Mouse (Mus musculus): ENCODE data around the gene Cntn4. TPM values are rescaled to one million over a fixed set of nuclear protein-coding genes. Genes with fewer than 3 reads are reported as not detected.

Cntn4 gene
- polyA plus RNA-seq, 1 experiment from 2014 or later = 1.5 TPM

GRCm38 (mm10) chr6:105788462-105788861, 111.0 kb downstream of the Cntn4 start:
- 91% methylated on average over 2 of the region's 2 CpGs for whole genome bisulfite sequencing
- no peak overlapping the region for H3K4me3 ChIP-seq (replicated peaks)
- no peaks in the 10 kb centered on the region for H3K4me1 ChIP-seq (replicated peaks)
- no peaks in the 10 kb centered on the region for H3K27me3 ChIP-seq
- H3K36me3 ChIP-seq = no peaks in the 10 kb centered on the region
- ATAC-seq (ENCODE audit: insufficient number of reproducible peaks, insufficient read depth, low FRiP score, low TSS enrichment, low read depth) = no peak
- H3K9me3 ChIP-seq = no peaks in the 10 kb centered on the region
- H3K27ac ChIP-seq = no peak overlapping the region
- no peak overlapping the region for H3K4me2 ChIP-seq
- H3K9ac ChIP-seq (replicated peaks) = no peak overlapping the region

- Histone ChIP-seq H3K27ac (no peak overlapping the region), H3K9me3 (no peaks in the 10 kb centered on the region), H3K27me3 (no peaks in the 10 kb centered on the region), H3K4me1 (replicated peaks) (no peaks in the 10 kb centered on the region), H3K9ac (replicated peaks) (no peak overlapping the region), H3K4me3 (replicated peaks) (no peak overlapping the region), H3K4me2 (no peak overlapping the region), H3K36me3 (no peaks in the 10 kb centered on the region)
- no peak for ATAC-seq (ENCODE audit: insufficient number of reproducible peaks, insufficient read depth, low FRiP score, low TSS enrichment, low read depth)
Observed at GRCm38 (mm10) chr6:105835099-105835498, 157.6 kb downstream of the Cntn4 start.

GRCm38 (mm10) chr6:105847296-105847695, 169.8 kb downstream of the Cntn4 start:
- Histone ChIP-seq H3K4me3 (replicated peaks) (no peak overlapping the region), H3K27me3 (no peaks in the 10 kb centered on the region), H3K4me2 (no peak overlapping the region), H3K36me3 (no peaks in the 10 kb centered on the region), H3K4me1 (replicated peaks) (no peaks in the 10 kb centered on the region), H3K9me3 (no peaks in the 10 kb centered on the region), H3K27ac (no peak overlapping the region), H3K9ac (replicated peaks) (no peak overlapping the region)
- 65% methylated on average over 1 of the region's 1 CpGs for WGBS
- no peak for ATAC-seq (ENCODE audit: insufficient number of reproducible peaks, insufficient read depth, low FRiP score, low TSS enrichment, low read depth)

GRCm38 (mm10) chr6:105892838-105893237, 215.4 kb downstream of the Cntn4 start:
- H3K36me3 ChIP-seq = no peaks in the 10 kb centered on the region
- H3K9me3 ChIP-seq = no peaks in the 10 kb centered on the region
- H3K4me3 ChIP-seq (replicated peaks) = no peak overlapping the region
- WGBS = 42% methylated on average over 4 of the region's 4 CpGs
- H3K4me2 ChIP-seq = no peak overlapping the region
- no peak overlapping the region for H3K27ac ChIP-seq
- no peak overlapping the region for H3K9ac ChIP-seq (replicated peaks)
- no peak for ATAC-seq (ENCODE audit: insufficient number of reproducible peaks, insufficient read depth, low FRiP score, low TSS enrichment, low read depth)
- no peaks in the 10 kb centered on the region for H3K4me1 ChIP-seq (replicated peaks)
- no peaks in the 10 kb centered on the region for H3K27me3 ChIP-seq

- Histone ChIP-seq H3K27ac (no peak overlapping the region), H3K9ac (replicated peaks) (no peak overlapping the region), H3K4me1 (replicated peaks) (no peaks in the 10 kb centered on the region), H3K9me3 (no peaks in the 10 kb centered on the region), H3K27me3 (no peaks in the 10 kb centered on the region), H3K36me3 (no peaks in the 10 kb centered on the region), H3K4me2 (no peak overlapping the region), H3K4me3 (replicated peaks) (no peak overlapping the region)
- WGBS = 91% methylated on average over 1 of the region's 1 CpGs
- no peak for ATAC-seq (ENCODE audit: insufficient number of reproducible peaks, insufficient read depth, low FRiP score, low TSS enrichment, low read depth)
Observed at GRCm38 (mm10) chr6:105938485-105938884, 261.0 kb downstream of the Cntn4 start.

- Histone ChIP-seq H3K9me3 (no peaks in the 10 kb centered on the region), H3K9ac (replicated peaks) (no peak overlapping the region), H3K4me2 (no peak overlapping the region), H3K36me3 (no peaks in the 10 kb centered on the region), H3K4me1 (replicated peaks) (no peaks in the 10 kb centered on the region), H3K27me3 (no peaks in the 10 kb centered on the region), H3K4me3 (replicated peaks) (no peak overlapping the region), H3K27ac (no peak overlapping the region)
- 77% methylated on average over 2 of the region's 2 CpGs for WGBS
- ATAC-seq (ENCODE audit: insufficient number of reproducible peaks, insufficient read depth, low FRiP score, low TSS enrichment, low read depth) = no peak
Observed at GRCm38 (mm10) chr6:105939303-105939702, 261.8 kb downstream of the Cntn4 start.

GRCm38 (mm10) chr6:105940591-105940990, 263.1 kb downstream of the Cntn4 start:
- H3K27ac ChIP-seq = no peak overlapping the region
- no peaks in the 10 kb centered on the region for H3K9me3 ChIP-seq
- no peaks in the 10 kb centered on the region for H3K36me3 ChIP-seq
- no peak overlapping the region for H3K4me3 ChIP-seq (replicated peaks)
- no peaks in the 10 kb centered on the region for H3K4me1 ChIP-seq (replicated peaks)
- no peak overlapping the region for H3K4me2 ChIP-seq
- H3K27me3 ChIP-seq = no peaks in the 10 kb centered on the region
- no peak for ATAC-seq (ENCODE audit: insufficient number of reproducible peaks, insufficient read depth, low FRiP score, low TSS enrichment, low read depth)
- H3K9ac ChIP-seq (replicated peaks) = no peak overlapping the region

- Histone ChIP-seq H3K36me3 (no peaks in the 10 kb centered on the region), H3K4me1 (replicated peaks) (no peaks in the 10 kb centered on the region), H3K9me3 (no peaks in the 10 kb centered on the region), H3K27me3 (no peaks in the 10 kb centered on the region), H3K4me3 (replicated peaks) (no peak overlapping the region), H3K4me2 (no peak overlapping the region), H3K9ac (replicated peaks) (no peak overlapping the region), H3K27ac (no peak overlapping the region)
- WGBS = 69% methylated on average over 1 of the region's 1 CpGs
- no peak for ATAC-seq (ENCODE audit: insufficient number of reproducible peaks, insufficient read depth, low FRiP score, low TSS enrichment, low read depth)
Observed at GRCm38 (mm10) chr6:105991492-105991891, 314.0 kb downstream of the Cntn4 start.

GRCm38 (mm10) chr6:106013018-106013417, 335.6 kb downstream of the Cntn4 start:
- Histone ChIP-seq H3K9me3 (no peaks in the 10 kb centered on the region), H3K36me3 (no peaks in the 10 kb centered on the region), H3K27ac (no peak overlapping the region), H3K4me3 (replicated peaks) (no peak overlapping the region), H3K9ac (replicated peaks) (no peak overlapping the region), H3K27me3 (no peaks in the 10 kb centered on the region), H3K4me2 (no peak overlapping the region), H3K4me1 (replicated peaks) (no peaks in the 10 kb centered on the region)
- ATAC-seq (ENCODE audit: insufficient number of reproducible peaks, insufficient read depth, low FRiP score, low TSS enrichment, low read depth) = no peak
- 79% methylated on average over 5 of the region's 5 CpGs for WGBS

GRCm38 (mm10) chr6:106015126-106015525, 337.7 kb downstream of the Cntn4 start:
- no peak for ATAC-seq (ENCODE audit: insufficient number of reproducible peaks, insufficient read depth, low FRiP score, low TSS enrichment, low read depth)
- Histone ChIP-seq H3K27ac (no peak overlapping the region), H3K4me2 (no peak overlapping the region), H3K4me3 (replicated peaks) (no peak overlapping the region), H3K9me3 (no peaks in the 10 kb centered on the region), H3K4me1 (replicated peaks) (no peaks in the 10 kb centered on the region), H3K36me3 (no peaks in the 10 kb centered on the region), H3K9ac (replicated peaks) (no peak overlapping the region), H3K27me3 (no peaks in the 10 kb centered on the region)
- WGBS = 90% methylated on average over 1 of the region's 1 CpGs

GRCm38 (mm10) chr6:106048878-106049277, 371.4 kb downstream of the Cntn4 start:
- H3K27me3 ChIP-seq = no peaks in the 10 kb centered on the region
- H3K27ac ChIP-seq = no peak overlapping the region
- H3K4me2 ChIP-seq = no peak overlapping the region
- no peak overlapping the region for H3K4me3 ChIP-seq (replicated peaks)
- H3K4me1 ChIP-seq (replicated peaks) = no peaks in the 10 kb centered on the region
- no peaks in the 10 kb centered on the region for H3K9me3 ChIP-seq
- 79% methylated on average over 2 of the region's 2 CpGs for WGBS
- H3K9ac ChIP-seq (replicated peaks) = no peak overlapping the region
- H3K36me3 ChIP-seq = no peaks in the 10 kb centered on the region
- ATAC-seq (ENCODE audit: insufficient number of reproducible peaks, insufficient read depth, low FRiP score, low TSS enrichment, low read depth) = no peak

- Histone ChIP-seq H3K27ac (no peak overlapping the region), H3K9ac (replicated peaks) (no peak overlapping the region), H3K36me3 (no peaks in the 10 kb centered on the region), H3K4me3 (replicated peaks) (no peak overlapping the region), H3K27me3 (no peaks in the 10 kb centered on the region), H3K4me2 (no peak overlapping the region), H3K4me1 (replicated peaks) (no peaks in the 10 kb centered on the region), H3K9me3 (no peaks in the 10 kb centered on the region)
- ATAC-seq (ENCODE audit: insufficient number of reproducible peaks, insufficient read depth, low FRiP score, low TSS enrichment, low read depth) = no peak
- 80% methylated on average over 1 of the region's 1 CpGs for WGBS
Observed at GRCm38 (mm10) chr6:106056123-106056522, 378.7 kb downstream of the Cntn4 start.

All from limb, embryonic 12.5 days (tissue).